Mouse (Mus musculus): ENCODE measurements around the gene Sec16b.

DNA sequence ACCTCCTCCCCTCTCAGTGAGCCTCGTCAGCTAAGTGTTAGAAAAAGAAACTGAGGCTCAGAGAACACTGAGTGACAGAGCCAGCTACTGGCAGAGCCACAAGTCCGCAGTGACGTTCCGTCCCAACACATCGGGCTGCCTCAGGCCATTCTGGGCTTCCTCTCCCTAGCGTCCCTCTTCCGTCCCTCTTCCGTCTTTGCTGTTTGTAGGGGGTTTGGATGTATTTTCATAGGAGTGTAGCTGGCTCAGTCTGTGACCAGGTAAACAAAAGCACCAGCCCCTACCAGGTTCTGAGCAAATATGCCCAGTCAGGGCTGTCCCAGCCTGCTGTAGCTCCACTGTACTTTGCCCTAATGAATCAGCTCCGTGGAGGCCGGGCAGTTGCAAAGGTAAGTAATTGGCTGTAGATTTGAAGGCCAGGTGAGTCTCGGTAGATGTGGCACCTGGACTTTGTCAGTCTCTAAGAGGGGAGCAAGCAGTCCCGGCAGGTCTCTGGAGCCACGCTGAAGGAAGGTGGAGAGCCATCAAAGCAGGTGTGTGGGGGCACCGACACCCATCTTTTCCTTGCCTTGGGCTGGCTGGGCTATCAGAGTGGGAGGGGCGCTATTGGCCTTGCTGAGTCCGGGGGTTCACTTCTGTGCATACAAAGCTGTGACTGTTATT, 19.3 kb downstream of the Sec16b start:
- TF ChIP-seq CTCF (conservative IDR thresholded peaks at IDR 0.05; ENCODE audit: low read length) = no peak
- no peak for TF ChIP-seq POU5F1 (IDR thresholded peaks at IDR 0.05; ENCODE audit: borderline replicate concordance, low read length)

All from E14TG2a.4 (cell line).